ENCODE assay signal across 18 mouse cellular contexts in the genomic region with DNA sequence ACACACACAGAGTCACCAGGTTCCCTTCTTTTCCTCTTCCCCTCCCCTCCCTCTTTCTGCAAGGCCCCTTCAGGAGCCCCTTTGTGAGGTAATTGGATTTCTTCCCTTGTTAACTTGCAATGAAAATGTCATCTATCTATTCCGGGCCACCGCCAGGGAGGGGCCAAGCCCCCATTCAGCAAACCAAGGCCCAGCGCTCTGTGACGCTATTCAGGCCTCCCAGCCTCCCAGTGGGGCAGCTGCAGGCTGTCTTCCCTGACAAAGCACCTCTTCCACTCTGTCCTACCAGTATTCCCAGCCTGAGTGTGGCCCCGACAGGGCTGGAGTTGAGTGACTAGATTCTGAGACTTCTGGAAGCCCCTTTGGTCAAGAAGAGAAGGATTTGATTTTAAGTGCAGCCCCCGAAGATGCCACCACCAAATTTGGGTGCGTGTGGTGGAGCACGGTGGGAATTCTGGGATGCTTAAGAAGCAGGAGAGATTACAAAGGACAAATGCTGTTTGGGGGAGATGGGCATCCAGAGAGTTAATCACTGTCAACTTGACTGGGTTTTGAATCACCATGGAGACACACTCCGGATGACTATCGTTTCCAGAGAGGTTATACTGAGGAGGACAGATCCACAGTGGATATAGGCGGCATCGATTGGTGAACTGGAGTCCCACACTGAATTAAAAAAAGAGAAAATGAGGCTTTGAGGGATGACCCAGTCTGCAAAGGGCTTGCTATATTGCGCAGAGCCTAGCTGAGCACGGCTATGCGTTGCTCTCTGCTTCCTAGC. TPM values are rescaled to one million over a fixed set of nuclear protein-coding genes. Genes with fewer than 3 reads are reported as not detected.
DNase-seq lines count a peak whose midpoint lies in the region; ATAC-seq and TF ChIP-seq lines count a peak whose summit lies in the region.
"Had no signal": no experiment of that assay in that cellular context is flagged by ENCODE, and none has a peak within 500 bp of the region (broad histone marks: within the 10 kb centered on the region; RNA-seq: fewer than 3 reads in every experiment).

No protein-coding gene starts in this region.

- peaks cover 13% of the 10 kb centered on the region for H3K4me1 ChIP-seq in forebrain, embryonic 11.5 days (replicated peaks; ENCODE audit: control insufficient read depth, insufficient read depth, low read length)
- H3K4me1 ChIP-seq in forebrain, embryonic 16.5 days (replicated peaks; ENCODE audit: control insufficient read depth, insufficient read depth, low read length): no peaks in the 10 kb centered on the region
- H3K4me1 ChIP-seq in hindbrain, embryonic 12.5 days: peaks cover 27% of the 10 kb centered on the region
- H3K4me1 ChIP-seq in midbrain, embryonic 14.5 days (ENCODE audit: control insufficient read depth, insufficient read depth, low read length): peaks cover 18% of the 10 kb centered on the region

- H3K27ac ChIP-seq in forebrain, embryonic 11.5 days (ENCODE audit: low read depth, low read length): no peak overlapping the region
- no peak overlapping the region for H3K27ac ChIP-seq in forebrain, embryonic 16.5 days (ENCODE audit: low read length)
- peak overlapping the region; percentile 41; the same call in 1 of the 2 replicates for H3K27ac ChIP-seq in hindbrain, embryonic 12.5 days
- H3K27ac ChIP-seq in midbrain, embryonic 14.5 days (replicated peaks; ENCODE audit: low read depth, low read length): no peak overlapping the region
- H3K27ac ChIP-seq: limb, embryonic 13.5 days had no signal

- no peak overlapping the region for H3K4me3 ChIP-seq in forebrain, embryonic 11.5 days (ENCODE audit: low read depth, low read length)
- H3K4me3 ChIP-seq in forebrain, embryonic 16.5 days (replicated peaks; ENCODE audit: low read length): no peak overlapping the region
- H3K4me3 ChIP-seq in hindbrain, embryonic 12.5 days: no peak overlapping the region
- H3K4me3 ChIP-seq in midbrain, embryonic 14.5 days (replicated peaks; ENCODE audit: low read depth, low read length): no peak overlapping the region
- H3K4me3 ChIP-seq: limb, embryonic 13.5 days had no signal

- peak; percentile 75 for DNase-seq in forebrain, embryonic 11.5 days (ENCODE audit: low spot score)
- DNase-seq in brain, embryonic 14.5 days (ENCODE audit: low read depth): peak; percentile 69
- DNase-seq in midbrain, embryonic 14.5 days: peak; percentile 64
- DNase-seq in right cerebral cortex, postnatal 25 days: no peak
- DNase-seq in lung, postnatal 4 days: no peak
- no peak for DNase-seq in layer of hippocampus, postnatal 10 days (ENCODE audit: low spot score in 2 of 2)
- DNase-seq: adrenal gland, adult 2 months; cerebellum, postnatal 10 days; kidney, postnatal 10 days; layer of hippocampus, postnatal 36 days; lung, embryonic 14.5 days; thymus, adult 18-20 months had no signal

- no peaks in the 10 kb centered on the region for H3K9me3 ChIP-seq in forebrain, embryonic 11.5 days (ENCODE audit: control insufficient read depth, low read length)
- H3K9me3 ChIP-seq in forebrain, embryonic 16.5 days (ENCODE audit: control insufficient read depth, low read length): no peaks in the 10 kb centered on the region
- H3K9me3 ChIP-seq in hindbrain, embryonic 12.5 days (replicated peaks): peaks cover 10% of the 10 kb centered on the region; the same call in 1 of the 2 replicates
- H3K9me3 ChIP-seq in midbrain, embryonic 14.5 days (ENCODE audit: control insufficient read depth, low read length): 0 out of 2 replicates have a peak, but pooled peaks cover 4% of the 10 kb centered on the region
- H3K9me3 ChIP-seq: limb, embryonic 13.5 days had no signal

- ATAC-seq in forebrain, embryonic 11.5 days (replicated peaks; ENCODE audit: low FRiP score): peak; percentile 63
- no peak for ATAC-seq in forebrain, embryonic 16.5 days
- ATAC-seq in hindbrain, embryonic 12.5 days (ENCODE audit: low FRiP score): peak; percentile 85
- ATAC-seq in midbrain, embryonic 14.5 days (ENCODE audit: low FRiP score, low TSS enrichment): peak; percentile 68; the same call in 1 of the 2 replicates

- H3K4me2 ChIP-seq in forebrain, embryonic 11.5 days (ENCODE audit: low read depth, low read length, severe bottlenecking): no peak overlapping the region
- H3K4me2 ChIP-seq in forebrain, embryonic 16.5 days (ENCODE audit: low read length): no peak overlapping the region
- H3K4me2 ChIP-seq in hindbrain, embryonic 12.5 days (replicated peaks): no peak overlapping the region; the same call in 1 of the 2 replicates
- no peak overlapping the region for H3K4me2 ChIP-seq in midbrain, embryonic 14.5 days (ENCODE audit: low read length)
- H3K4me2 ChIP-seq: limb, embryonic 13.5 days; lung, embryonic 14.5 days had no signal

- no peak overlapping the region for H3K9ac ChIP-seq in forebrain, embryonic 11.5 days (ENCODE audit: low read length)
- H3K9ac ChIP-seq in forebrain, embryonic 16.5 days (replicated peaks; ENCODE audit: low read depth, low read length): no peak overlapping the region
- no peak overlapping the region for H3K9ac ChIP-seq in hindbrain, embryonic 12.5 days
- H3K9ac ChIP-seq in midbrain, embryonic 14.5 days (replicated peaks; ENCODE audit: low read length): 0 out of 2 replicates have a peak overlapping the region, but pooled peaks have one; percentile 6
- H3K9ac ChIP-seq: limb, embryonic 13.5 days; lung, embryonic 14.5 days had no signal

- TF ChIP-seq CTCF in brain, embryonic 14.5 days (IDR thresholded peaks at IDR 0.05; ENCODE audit: borderline replicate concordance, extremely low read depth, insufficient read depth, insufficient read length): no peak

- no peaks in the 10 kb centered on the region for H3K36me3 ChIP-seq in forebrain, embryonic 11.5 days (ENCODE audit: control insufficient read depth, insufficient read depth, low read length)
- no peaks in the 10 kb centered on the region for H3K36me3 ChIP-seq in forebrain, embryonic 16.5 days (ENCODE audit: control insufficient read depth, insufficient read depth)
- no peaks in the 10 kb centered on the region for H3K36me3 ChIP-seq in hindbrain, embryonic 12.5 days
- H3K36me3 ChIP-seq in midbrain, embryonic 14.5 days (ENCODE audit: control insufficient read depth, insufficient read depth, low read length): no peaks in the 10 kb centered on the region
- H3K36me3 ChIP-seq: limb, embryonic 13.5 days had no signal

- WGBS in forebrain, embryonic 11.5 days: 17% methylated on average over 15 of the region's 15 CpGs
- WGBS in forebrain, embryonic 16.5 days: 27% methylated on average over 15 of the region's 15 CpGs
- WGBS in hindbrain, embryonic 12.5 days: 28% methylated on average over 15 of the region's 15 CpGs
- 12% methylated on average over 15 of the region's 15 CpGs for WGBS in midbrain, embryonic 14.5 days

- peaks cover 2% of the 10 kb centered on the region; the same call in 1 of the 2 replicates for H3K27me3 ChIP-seq in forebrain, embryonic 11.5 days (ENCODE audit: control insufficient read depth, insufficient read depth, low read length)
- no peaks in the 10 kb centered on the region for H3K27me3 ChIP-seq in forebrain, embryonic 16.5 days (replicated peaks; ENCODE audit: control insufficient read depth, insufficient read depth, low read length)
- H3K27me3 ChIP-seq in hindbrain, embryonic 12.5 days: peaks cover 75% of the 10 kb centered on the region
- H3K27me3 ChIP-seq in midbrain, embryonic 14.5 days (ENCODE audit: control insufficient read depth, insufficient read depth, low read length): peaks cover 21% of the 10 kb centered on the region; the same call in 1 of the 2 replicates

- TF ChIP-seq POLR2A in brain, embryonic 14.5 days (IDR thresholded peaks at IDR 0.05; ENCODE audit: borderline replicate concordance, extremely low read depth, insufficient read depth, insufficient read length, poor library complexity, severe bottlenecking): no peak

RNA-seq across cellular contexts. Expression of gene Fam241b, which starts 31.0 kb away (rescaled TPM):
- polyA plus RNA-seq in forebrain, embryonic 11.5 days (2014; fragmentation: Nextera tagmentation; extraction: Ambion mirVana): 8.0 and 9.3 TPM in 2 replicates
- 153 and 185 TPM in 2 replicates for polyA plus RNA-seq in forebrain, embryonic 16.5 days (2015; fragmentation: Nextera tagmentation; extraction: Ambion mirVana)
- polyA plus RNA-seq in brain, embryonic 14.5 days (2012; rRNA removed): 72.0 and 92.8 TPM in 2 replicates
- polyA plus RNA-seq in hindbrain, embryonic 12.5 days (2016; fragmentation: Nextera tagmentation; extraction: Ambion mirVana): 47.5 and 50.0 TPM in 2 replicates
- 48.3 and 107 TPM in 2 replicates for polyA plus RNA-seq in midbrain, embryonic 14.5 days (2014; fragmentation: Nextera tagmentation; extraction: Ambion mirVana)
- total RNA-seq in layer of hippocampus, postnatal 10 days (2021): 10 to 100 TPM; 49.1 to 55.5 TPM

RNA-seq across cellular contexts. Expression of gene Neurog3, which starts 41.8 kb away (rescaled TPM):
- polyA plus RNA-seq in forebrain, embryonic 11.5 days (2014; fragmentation: Nextera tagmentation; extraction: Ambion mirVana): 0.23 and 0.48 TPM in 2 replicates
- polyA plus RNA-seq in forebrain, embryonic 16.5 days (2015; fragmentation: Nextera tagmentation; extraction: Ambion mirVana): 0.16 TPM in 1 of 2 replicates, not detected in the other
- 0.07 and 0.43 TPM in 2 replicates for polyA plus RNA-seq in brain, embryonic 14.5 days (2012; rRNA removed)
- 0.70 and 0.83 TPM in 2 replicates for polyA plus RNA-seq in hindbrain, embryonic 12.5 days (2016; fragmentation: Nextera tagmentation; extraction: Ambion mirVana)
- polyA plus RNA-seq in midbrain, embryonic 14.5 days (2014; fragmentation: Nextera tagmentation; extraction: Ambion mirVana): not detected in 2 replicates
- not detected for total RNA-seq in layer of hippocampus, postnatal 10 days (2021)
- total RNA-seq: adrenal gland, adult 2 months; gastrocnemius, adult 18-20 months; heart, postnatal 25 days; layer of hippocampus, postnatal 36 days had no signal
- polyA plus RNA-seq: adrenal gland, adult 2 months; limb, embryonic 13.5 days; lung, embryonic 14.5 days; spleen, adult 2 months had no signal

RNA-seq across cellular contexts. Expression of gene Tspan15, which starts 56.3 kb away (rescaled TPM):
- polyA plus RNA-seq in forebrain, embryonic 11.5 days (2014; fragmentation: Nextera tagmentation; extraction: Ambion mirVana): 13.9 and 15.5 TPM in 2 replicates
- polyA plus RNA-seq in forebrain, embryonic 16.5 days (2015; fragmentation: Nextera tagmentation; extraction: Ambion mirVana): 13.9 and 15.4 TPM in 2 replicates
- polyA plus RNA-seq in brain, embryonic 14.5 days (2012; rRNA removed): 18.6 and 19.0 TPM in 2 replicates
- 15.7 and 16.0 TPM in 2 replicates for polyA plus RNA-seq in hindbrain, embryonic 12.5 days (2016; fragmentation: Nextera tagmentation; extraction: Ambion mirVana)
- 12.7 and 13.4 TPM in 2 replicates for polyA plus RNA-seq in midbrain, embryonic 14.5 days (2014; fragmentation: Nextera tagmentation; extraction: Ambion mirVana)
- 1 to 10 TPM; 7.9 to 9.0 TPM for total RNA-seq in layer of hippocampus, postnatal 10 days (2021)

Comparison
In these comparisons a context has a peak if more than half of its experiments do, and no peak if none do; other contexts are left out.
1. DNase-seq: peak in forebrain, embryonic 11.5 days (single experiment), brain, embryonic 14.5 days (single experiment) and midbrain, embryonic 14.5 days (single experiment); none in right cerebral cortex, postnatal 25 days (single experiment), lung, postnatal 4 days (0 of 2) and layer of hippocampus, postnatal 10 days (0 of 2).